Mouse (Mus musculus) midbrain, postnatal 0 days (tissue): Measurements from ENCODE around the gene Ubash3a. TPM values are rescaled to one million over a fixed set of nuclear protein-coding genes. Genes with fewer than 3 reads are reported as not detected.

ENCODE experiments used
- ATAC-seq: fragments of 200-750 bp; cut with Nextera tagmentation; 2 replicates; pipeline ENCODE4 v1.8.0; 2017; ENCODE audit warnings: moderate number of reproducible peaks, mild to moderate bottlenecking, moderate TSS enrichment, moderate library complexity; ENCODE audit not compliant: low FRiP score
- DNase-seq: peaks from one replicate; pipeline ENCODE4 v3.0.0-alpha.2; 2015; ENCODE audit warnings: low spot score
- H3K27ac ChIP-seq: fragments of 300-500 bp; sonication (generic); 2 replicates; pipeline ENCODE4 v1.5.1; 2014; ENCODE audit warnings: low read depth, mild to moderate bottlenecking, low read length, mixed read lengths
- H3K27me3 ChIP-seq: fragments of 300-500 bp; sonication (generic); 2 replicates; pipeline ENCODE4 v1.6.1; 2014; ENCODE audit warnings: low read length, control low read depth, mixed read lengths; ENCODE audit not compliant: insufficient read depth
- H3K36me3 ChIP-seq: fragments of 300-500 bp; sonication (generic); 2 replicates; pipeline ENCODE4 v1.6.1; 2014; ENCODE audit warnings: low read length, control low read depth, mixed read lengths; ENCODE audit not compliant: insufficient read depth
- H3K4me1 ChIP-seq: fragments of 300-500 bp; sonication (generic); 2 replicates; pipeline ENCODE4 v1.6.1; 2014; ENCODE audit warnings: mild to moderate bottlenecking, control low read depth, antibody characterized with exemption, low read length, mixed read lengths; ENCODE audit not compliant: insufficient read depth
- H3K4me2 ChIP-seq: fragments of 300-500 bp; sonication (generic); 2 replicates; pipeline ENCODE4 v1.6.1; 2014; ENCODE audit warnings: low read depth, mild to moderate bottlenecking, low read length, mixed read lengths; ENCODE audit not compliant: poor library complexity, severe bottlenecking
- H3K4me3 ChIP-seq: fragments of 300-500 bp; sonication (generic); 2 replicates; pipeline ENCODE4 v1.5.1; 2014; ENCODE audit warnings: low read depth, mild to moderate bottlenecking, low read length, moderate library complexity
- H3K9ac ChIP-seq: fragments of 300-500 bp; sonication (generic); replicated peaks from 2 replicates; pipeline ENCODE4 v1.6.1; 2014; ENCODE audit warnings: mild to moderate bottlenecking, low read length, moderate library complexity, mixed read lengths; ENCODE audit not compliant: poor library complexity, severe bottlenecking
- H3K9me3 ChIP-seq: fragments of 300-500 bp; sonication (generic); 2 replicates; pipeline ENCODE4 v1.6.1; 2016; ENCODE audit warnings: low read length, control low read depth
- CTCF ChIP-seq: IDR thresholded peaks from 2 replicates; pipeline ENCODE4 v1.5.1; 2016; ENCODE audit warnings: antibody characterized with exemption, mild to moderate bottlenecking
- WGBS: fragments of 180-500 bp; shearing (Covaris S2); extraction: QIAGEN DNeasy Blood & Tissue Kit; methylation state at CpG from one replicate; pipeline ENCODE4 v1.1.7; 2014; 5-methylcytosine and 5-hydroxymethylcytosine counted together
- polyA plus RNA-seq: library from polyadenylated mRNA; unstranded; fragments of >200 nt; fragmentation: Nextera tagmentation; extraction: Ambion mirVana; gene quantifications from 2 replicates; pipeline ENCODE4 v1.2.1, GENCODE M21; 2015
- total RNA-seq: library from RNA; depleted of rRNA; stranded (reverse); fragments of >200 nt; gene quantifications from 2 replicates; pipeline ENCODE4 v1.2.3, GENCODE M21; 2014

Ubash3a gene
- total and polyA plus RNA-seq, 2 experiments from 2014 or later: not detected

DNA sequence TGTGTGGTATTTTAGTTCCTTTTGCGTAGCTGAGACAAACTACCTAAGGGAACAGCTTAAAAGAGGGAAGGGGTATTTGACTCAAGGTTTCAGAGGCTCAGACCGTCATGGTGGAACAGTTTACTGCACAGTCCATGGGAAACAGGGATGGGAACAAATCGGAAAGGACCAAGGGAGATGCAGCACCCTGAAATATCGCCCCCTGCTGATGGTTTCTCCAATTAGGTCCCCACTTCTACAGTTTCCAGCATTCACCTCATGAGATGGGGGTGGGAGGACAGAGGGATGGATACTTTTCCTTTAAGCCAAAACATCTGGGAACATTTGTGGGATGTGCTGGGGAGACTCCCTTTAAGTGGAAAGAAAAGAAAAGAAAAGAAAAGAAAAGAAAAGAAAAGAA, 52.2 kb downstream of the Ubash3a start:
- H3K4me1 ChIP-seq: peaks cover under 1% of the 10 kb centered on the region; the same call in 1 of the 2 replicates
- WGBS: 74% methylated on average over 4 of the region's 4 CpGs
- no peaks in the 10 kb centered on the region for H3K27me3 ChIP-seq
- H3K9ac ChIP-seq: no peak overlapping the region
- ATAC-seq: no peak
- TF ChIP-seq CTCF: peak; percentile 27; the same call in 1 of the 2 replicates
- no peaks in the 10 kb centered on the region for H3K36me3 ChIP-seq
- no peak for DNase-seq
- H3K4me3 ChIP-seq: no peak overlapping the region
- H3K27ac ChIP-seq: no peak overlapping the region
- H3K4me2 ChIP-seq: no peak overlapping the region
- no peaks in the 10 kb centered on the region for H3K9me3 ChIP-seq

- H3K4me2 ChIP-seq: no peak overlapping the region
- H3K9me3 ChIP-seq: no peaks in the 10 kb centered on the region
- DNase-seq (no peak), ATAC-seq (no peak)
- H3K27ac ChIP-seq: no peak overlapping the region
- no peaks in the 10 kb centered on the region for H3K27me3 ChIP-seq
- H3K9ac ChIP-seq: no peak overlapping the region
- no peaks in the 10 kb centered on the region for H3K4me1 ChIP-seq
- TF ChIP-seq CTCF: no peak
- no peak overlapping the region for H3K4me3 ChIP-seq
- WGBS: 94% methylated on average over 7 of the region's 7 CpGs
- no peaks in the 10 kb centered on the region for H3K36me3 ChIP-seq
Observed at GRCm38 (mm10) chr17:31260430-31260829, 52.8 kb downstream of the Ubash3a start.

- Histone ChIP-seq H3K27ac (no peak overlapping the region), H3K4me1 (no peaks in the 10 kb centered on the region), H3K36me3 (no peaks in the 10 kb centered on the region), H3K9ac (no peak overlapping the region), H3K9me3 (no peaks in the 10 kb centered on the region), H3K27me3 (no peaks in the 10 kb centered on the region), H3K4me3 (no peak overlapping the region), H3K4me2 (no peak overlapping the region)
- no peak for TF ChIP-seq CTCF
- no peak for ATAC-seq
- DNase-seq: no peak
- WGBS: 90% methylated on average over 6 of the region's 6 CpGs
Observed at GRCm38 (mm10) chr17:31261352-31261751, 53.7 kb downstream of the Ubash3a start.

DNA sequence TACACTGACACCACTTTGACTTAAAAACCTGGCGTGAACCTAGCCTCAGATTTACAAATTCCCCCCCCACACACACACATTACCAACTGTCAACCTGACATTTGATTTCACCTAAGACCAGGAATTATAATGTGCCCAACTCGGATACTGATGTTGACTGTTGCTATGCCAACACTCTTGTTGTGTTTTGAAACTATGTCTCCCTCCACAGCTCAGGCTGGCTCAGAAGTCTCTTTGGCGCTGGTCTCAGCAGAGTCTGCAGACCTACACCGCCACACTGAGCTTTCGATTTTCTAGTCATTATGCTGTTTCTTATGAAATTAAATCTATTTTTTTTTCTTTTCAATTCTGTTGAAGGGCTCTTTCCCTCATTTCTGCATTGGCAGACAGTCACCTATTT, 55.0 kb downstream of the Ubash3a start:
- Histone ChIP-seq H3K36me3 (no peaks in the 10 kb centered on the region), H3K9me3 (no peaks in the 10 kb centered on the region), H3K27me3 (no peaks in the 10 kb centered on the region), H3K4me2 (no peak overlapping the region), H3K27ac (no peak overlapping the region), H3K4me3 (no peak overlapping the region), H3K4me1 (no peaks in the 10 kb centered on the region), H3K9ac (no peak overlapping the region)
- no peak for TF ChIP-seq CTCF
- DNase-seq (peak; percentile 24), ATAC-seq (no peak)
- 40% methylated on average over 5 of the region's 5 CpGs for WGBS

DNA sequence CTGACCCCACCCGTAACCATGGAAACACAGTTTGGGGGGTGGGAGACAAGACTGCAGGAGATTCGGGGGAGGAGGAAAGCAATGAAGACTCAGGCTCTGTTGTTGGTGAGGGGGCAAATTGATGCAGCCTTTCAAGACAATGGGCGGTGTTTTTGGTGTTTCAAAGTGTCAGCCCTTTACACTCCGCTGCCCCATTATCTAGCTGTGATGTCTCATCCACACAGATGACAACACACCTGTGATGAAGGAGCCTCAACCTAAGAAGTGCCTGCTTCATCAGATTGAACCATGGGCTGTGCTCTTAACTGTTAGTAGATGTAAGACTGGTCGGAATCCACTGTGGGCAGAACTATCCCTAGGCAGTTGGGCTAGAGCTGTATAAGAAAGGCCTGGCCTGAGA, 56.1 kb downstream of the Ubash3a start:
- no peak for TF ChIP-seq CTCF
- Histone ChIP-seq H3K4me1 (no peaks in the 10 kb centered on the region), H3K27me3 (no peaks in the 10 kb centered on the region), H3K4me3 (no peak overlapping the region), H3K27ac (no peak overlapping the region), H3K36me3 (no peaks in the 10 kb centered on the region), H3K9me3 (no peaks in the 10 kb centered on the region), H3K4me2 (no peak overlapping the region), H3K9ac (no peak overlapping the region)
- DNase-seq (no peak), ATAC-seq (no peak)
- 85% methylated on average over 5 of the region's 5 CpGs for WGBS

DNA sequence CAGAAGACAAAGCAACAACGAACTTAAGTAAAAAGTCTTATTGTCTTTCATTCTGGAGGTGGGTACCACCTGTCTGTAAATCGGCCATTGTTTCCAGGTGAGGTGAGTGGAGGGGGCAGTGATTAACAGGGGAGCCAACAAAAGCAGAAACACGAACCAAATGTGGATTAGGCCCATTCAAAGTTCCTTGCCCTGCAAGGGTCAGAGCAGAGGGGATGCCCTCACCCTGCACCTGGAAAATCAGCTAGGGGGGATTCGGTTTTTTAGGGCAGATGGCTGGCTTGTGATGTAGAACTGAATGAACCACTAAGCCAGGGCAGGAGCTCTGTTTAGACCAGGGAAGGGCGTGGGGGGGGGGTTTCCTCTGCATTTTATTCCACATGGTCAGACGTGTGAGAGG, 56.7 kb downstream of the Ubash3a start:
- Histone ChIP-seq H3K9me3 (no peaks in the 10 kb centered on the region), H3K4me2 (no peak overlapping the region), H3K27me3 (no peaks in the 10 kb centered on the region), H3K36me3 (no peaks in the 10 kb centered on the region), H3K4me3 (no peak overlapping the region), H3K9ac (no peak overlapping the region), H3K27ac (no peak overlapping the region), H3K4me1 (no peaks in the 10 kb centered on the region)
- no peak for TF ChIP-seq CTCF
- DNase-seq (no peak), ATAC-seq (no peak)
- WGBS: 51% methylated on average over 6 of the region's 6 CpGs
